In the genomic region with DNA sequence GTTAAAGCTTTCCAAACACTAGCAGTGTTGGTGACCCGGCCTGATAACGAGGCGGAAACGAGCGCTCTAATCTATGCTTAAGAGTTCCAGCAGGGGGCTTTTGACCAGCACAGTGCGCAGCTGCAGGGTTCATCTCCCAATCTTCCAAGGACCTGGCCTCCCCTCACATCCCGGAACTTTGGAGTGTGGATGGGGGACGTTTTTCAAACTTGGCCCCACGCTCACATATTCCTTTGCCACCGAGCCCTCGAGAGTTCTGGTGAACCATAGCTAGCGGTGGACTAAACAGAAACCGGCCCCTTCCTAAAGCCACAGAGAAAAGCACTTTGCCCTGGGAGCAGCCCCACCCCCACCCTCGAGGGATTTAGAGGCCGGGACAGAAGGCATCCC, we compare ENCODE assay signal across 8 mouse cellular contexts. TPM values are rescaled to one million over a fixed set of nuclear protein-coding genes. Genes with fewer than 3 reads are reported as not detected.
DNase-seq lines count a peak whose midpoint lies in the region; ATAC-seq and TF ChIP-seq lines count a peak whose summit lies in the region.

No protein-coding gene starts in this region.

- intact Hi-C loops in heart, adult 2 months (cut with DNase I) = no loop called here

- H3K36me3 ChIP-seq in erythroblast, embryonic 14.5 days (ENCODE audit: control insufficient read depth) = no peaks in the 10 kb centered on the region
- no peaks in the 10 kb centered on the region for H3K36me3 ChIP-seq in heart, adult 2 months (ENCODE audit: control insufficient read depth, insufficient read depth, low read length)

- H3K27me3 ChIP-seq in erythroblast, embryonic 14.5 days (ENCODE audit: control insufficient read depth) = peaks cover 39% of the 10 kb centered on the region
- peaks cover 3% of the 10 kb centered on the region; the same call in 1 of the 2 replicates for H3K27me3 ChIP-seq in heart, adult 2 months (ENCODE audit: control insufficient read depth, insufficient read depth, low read length)

- TF ChIP-seq EP300 in heart, adult 2 months (IDR thresholded peaks at IDR 0.05; ENCODE audit: insufficient read depth, low read depth, low read length) = no peak

- H3K4me1 ChIP-seq in erythroblast, embryonic 14.5 days (ENCODE audit: control insufficient read depth) = peaks cover 18% of the 10 kb centered on the region
- no peaks in the 10 kb centered on the region for H3K4me1 ChIP-seq in brown adipose tissue, adult 24 weeks (ENCODE audit: control insufficient read depth, insufficient read depth, insufficient read length, low read length)
- peaks cover 1% of the 10 kb centered on the region; the same call in 1 of the 2 replicates for H3K4me1 ChIP-seq in heart, adult 2 months (ENCODE audit: control insufficient read depth, insufficient read depth, low read length)

- TF ChIP-seq POLR2A in heart, adult 2 months (IDR thresholded peaks at IDR 0.05; ENCODE audit: insufficient read depth, low read depth, low read length) = no peak; the same call in 1 of the 2 replicates

- H3K27ac ChIP-seq in brown adipose tissue, adult 24 weeks (replicated peaks; ENCODE audit: low read depth, low read length) = peak overlapping the region; percentile 26; the same call in 1 of the 2 replicates
- H3K27ac ChIP-seq in heart, adult 2 months = peak overlapping the region; percentile 69

- no peak for ATAC-seq in erythroblast, adult 5-6 weeks (replicated peaks; ENCODE audit: low FRiP score, poor library complexity, severe bottlenecking)

- no peaks in the 10 kb centered on the region for H3K79me2 ChIP-seq in heart, adult 2 months (replicated peaks; ENCODE audit: control insufficient read depth, insufficient read depth, low read length)

- no peaks in the 10 kb centered on the region for H3K9me3 ChIP-seq in erythroblast, embryonic 14.5 days (ENCODE audit: control insufficient read depth, low read length)

- peak; percentile 62 to 63 for DNase-seq in heart, adult 2 months
- peak; percentile 22 for DNase-seq in kidney, adult 9 months
- peak; percentile 81 for DNase-seq in lung, postnatal 10 days
- peak; percentile 33 for DNase-seq in ovary, postnatal 14 days (ENCODE audit: low spot score)
- DNase-seq in right cerebral cortex, postnatal 10 days (ENCODE audit: low spot score in 2 of 2) = no peak

- 5% methylated on average over 15 of the region's 15 CpGs for WGBS in heart, adult 2 months

- H3K9ac ChIP-seq in heart, adult 2 months (ENCODE audit: low read depth, low read length) = peak overlapping the region; percentile 56

- peak; percentile 66 for TF ChIP-seq CTCF in heart, adult 2 months (IDR thresholded peaks at IDR 0.05)

- H3K4me3 ChIP-seq in erythroblast, embryonic 14.5 days (replicated peaks) = peak overlapping the region; percentile 67
- H3K4me3 ChIP-seq in brown adipose tissue, adult 24 weeks (ENCODE audit: insufficient read depth, low read depth, low read length) = peak overlapping the region; percentile 72
- peak overlapping the region; percentile 58 for H3K4me3 ChIP-seq in heart, adult 2 months

RNA-seq across cellular contexts. Expression of a gene that starts 6.3 kb away (rescaled TPM):
- polyA plus RNA-seq in erythroblast, embryonic 14.5 days (2012) = not detected in 2 replicates
- not detected in 2 replicates for total RNA-seq in erythroblast, adult 5-6 weeks (2015; ENCODE audit: low replicate concordance)
- total RNA-seq in erythroblast, adult 5-6 weeks (2017; ENCODE audit: low replicate concordance) = not detected in 2 replicates
- not detected in 2 replicates for polyA plus RNA-seq in brown adipose tissue, adult 24 weeks (2012; ENCODE audit: insufficient read depth, insufficient read length, missing spikeins)
- not detected for total RNA-seq in heart, adult 2 months (2021)
- polyA plus RNA-seq in heart, adult 2 months (2012; rRNA removed) = not detected in 2 replicates

RNA-seq across cellular contexts. Expression of a gene that starts 28.7 kb away (rescaled TPM):
- polyA plus RNA-seq in erythroblast, embryonic 14.5 days (2012) = not detected in 2 replicates
- not detected in 2 replicates for total RNA-seq in erythroblast, adult 5-6 weeks (2015; ENCODE audit: low replicate concordance)
- 2.0 TPM in 1 of 2 replicates, not detected in the other for total RNA-seq in erythroblast, adult 5-6 weeks (2017; ENCODE audit: low replicate concordance)
- polyA plus RNA-seq in brown adipose tissue, adult 24 weeks (2012; ENCODE audit: insufficient read depth, insufficient read length, missing spikeins) = not detected in 2 replicates
- not detected for total RNA-seq in heart, adult 2 months (2021)
- 0.25 TPM in 1 of 2 replicates, not detected in the other for polyA plus RNA-seq in heart, adult 2 months (2012; rRNA removed)

RNA-seq across cellular contexts. Expression of a gene that starts 42.5 kb away (rescaled TPM):
- 0.05 and 0.21 TPM in 2 replicates for polyA plus RNA-seq in erythroblast, embryonic 14.5 days (2012)
- total RNA-seq in erythroblast, adult 5-6 weeks (2015; ENCODE audit: low replicate concordance) = 6.9 and 8.3 TPM in 2 replicates
- 7.3 and 7.8 TPM in 2 replicates for total RNA-seq in erythroblast, adult 5-6 weeks (2017; ENCODE audit: low replicate concordance)
- polyA plus RNA-seq in brown adipose tissue, adult 24 weeks (2012; ENCODE audit: insufficient read depth, insufficient read length, missing spikeins) = 3.0 TPM in 1 of 2 replicates, not detected in the other
- under 1 TPM; 0.26 to 0.73 TPM for total RNA-seq in heart, adult 2 months (2021)
- polyA plus RNA-seq in heart, adult 2 months (2012; rRNA removed) = 2.3 and 9.1 TPM in 2 replicates

RNA-seq across cellular contexts. Expression of a gene that starts 55.4 kb away (rescaled TPM):
- 0.01 TPM in 1 of 2 replicates, not detected in the other for polyA plus RNA-seq in erythroblast, embryonic 14.5 days (2012)
- not detected in 2 replicates for total RNA-seq in erythroblast, adult 5-6 weeks (2015; ENCODE audit: low replicate concordance)
- not detected in 2 replicates for total RNA-seq in erythroblast, adult 5-6 weeks (2017; ENCODE audit: low replicate concordance)
- polyA plus RNA-seq in brown adipose tissue, adult 24 weeks (2012; ENCODE audit: insufficient read depth, insufficient read length, missing spikeins) = 0.32 TPM in 1 of 2 replicates, not detected in the other
- not detected for total RNA-seq in heart, adult 2 months (2021)
- polyA plus RNA-seq in heart, adult 2 months (2012; rRNA removed) = 0.47 TPM in 1 of 2 replicates, not detected in the other

Comparison
In these comparisons a context has a peak if more than half of its experiments do, and no peak if none do; other contexts are left out.
1. DNase-seq: peak in heart, adult 2 months (2 of 2), kidney, adult 9 months (single experiment), lung, postnatal 10 days (single experiment) and ovary, postnatal 14 days (single experiment); none in right cerebral cortex, postnatal 10 days (0 of 2).
2. Peak in every context shown above with its lines, with median percentiles within 50 percentile points of each other: H3K4me3 ChIP-seq.